Mouse (Mus musculus) c-Kit-positive CD71-negative TER-119-negative erythroid progenitor cells, embryonic 14.5 days (primary cell): ENCODE measurements around the gene Zc3hav1l.

Experiments used
- DNase-seq: peaks from one replicate; pipeline ENCODE4 v3.0.0-alpha.2; 2013; ENCODE audit warnings: low read depth

The Zc3hav1l gene

GRCm38 (mm10) chr6:38298761-38299401 is at the start of gene Zc3hav1l:
TSS of gene Zc3hav1l (minus strand) at chr6:38299259.
- DNase-seq = no peak

DNA sequence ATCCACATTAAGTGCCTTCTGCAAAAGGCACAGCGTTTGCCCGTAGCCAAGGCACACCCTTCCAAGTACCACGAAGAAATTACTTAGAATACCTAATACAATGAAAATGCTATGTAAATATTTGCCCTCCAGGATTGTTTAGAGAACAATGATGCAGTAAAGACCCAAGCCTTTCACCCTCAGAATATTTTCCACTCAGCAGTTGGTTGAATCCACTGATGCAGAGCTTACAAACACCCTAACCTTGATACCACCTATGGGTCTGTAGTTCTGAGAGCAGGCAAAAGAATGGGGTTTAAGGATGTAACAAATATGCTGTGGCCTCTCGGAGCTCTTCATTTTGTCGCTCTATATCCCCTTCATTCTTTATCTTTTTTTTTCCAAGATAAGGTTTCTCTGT is 48.8 kb upstream of the Zc3hav1l start:
- no peak for DNase-seq

GRCm38 (mm10) chr6:38345796-38346195 is 46.7 kb upstream of the Zc3hav1l start:
- peak; percentile 76 for DNase-seq

DNA sequence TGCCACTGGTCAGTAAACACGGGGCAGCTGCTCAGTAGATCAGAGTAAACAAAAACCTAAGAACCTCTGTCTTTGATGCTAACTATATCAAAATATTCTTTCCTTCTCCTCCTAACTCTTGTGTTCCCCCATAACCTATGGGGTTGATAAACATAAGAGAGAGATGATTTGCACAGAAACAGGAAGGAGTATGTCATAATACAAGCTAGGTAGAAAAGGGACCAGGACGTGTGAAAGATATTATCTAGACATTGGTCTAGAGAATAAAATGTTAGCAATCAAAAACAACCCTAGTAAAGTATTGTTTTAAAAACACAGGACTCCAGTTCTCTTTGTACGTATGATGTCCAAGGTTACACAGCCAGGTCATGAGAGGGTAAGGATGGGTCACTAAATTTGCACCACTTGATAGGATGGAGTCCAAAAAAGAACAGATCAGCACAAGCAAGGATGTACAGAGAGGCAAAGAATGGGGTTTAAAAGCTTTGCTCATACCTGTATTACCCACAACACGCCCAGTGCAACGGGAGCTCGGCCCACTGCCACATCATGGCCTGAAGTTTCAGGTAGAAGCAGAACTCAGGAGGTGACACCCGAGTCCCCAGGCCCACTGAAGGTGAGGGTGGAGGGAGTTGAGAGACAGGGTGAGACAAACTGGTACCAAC is 45.1 kb upstream of the Zc3hav1l start:
- no peak for DNase-seq

DNA sequence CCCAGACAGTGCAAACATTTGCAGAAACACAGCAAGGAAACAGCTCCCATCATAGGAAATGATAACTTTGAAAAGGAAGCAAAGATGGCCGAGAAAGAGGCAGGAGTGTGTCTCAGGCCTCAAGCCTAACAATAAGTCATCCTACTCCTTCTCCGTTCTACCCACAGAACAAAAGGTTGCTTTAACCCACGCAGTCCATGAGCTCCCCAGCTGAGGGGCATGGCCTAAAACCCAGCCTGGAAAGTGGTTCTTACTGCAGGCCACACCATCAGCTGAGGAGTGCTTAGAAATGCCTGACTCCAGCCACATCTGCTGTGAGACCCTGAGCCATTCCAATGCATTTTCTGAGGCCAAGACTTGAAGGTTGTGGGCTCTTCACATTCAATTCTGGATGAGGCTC is 44.5 kb upstream of the Zc3hav1l start:
- DNase-seq = no peak

- DNase-seq = no peak
Measured at GRCm38 (mm10) chr6:38342666-38342992, 43.6 kb upstream of the Zc3hav1l start.

- peak; percentile 41 for DNase-seq
Measured at GRCm38 (mm10) chr6:38341751-38342665, 42.9 kb upstream of the Zc3hav1l start.

DNA sequence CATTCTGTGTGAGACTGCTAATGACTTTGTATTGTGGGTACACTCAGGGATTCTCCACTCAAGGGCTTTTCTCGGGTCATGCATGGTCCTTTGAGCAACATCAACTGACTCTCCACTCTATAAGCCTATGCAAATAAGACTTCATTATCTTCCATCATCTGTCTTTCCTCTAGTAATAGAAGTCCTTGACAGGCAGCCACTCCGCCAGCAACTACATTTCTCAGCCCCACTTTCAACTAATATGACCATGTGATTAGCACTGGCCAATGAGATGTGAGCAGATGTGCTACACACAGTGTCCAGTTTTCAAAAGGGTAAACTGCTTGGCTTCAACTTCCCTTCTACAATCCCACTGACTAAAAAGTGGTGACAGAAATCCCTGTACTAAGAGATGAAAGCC is 40.0 kb upstream of the Zc3hav1l start:
- DNase-seq = no peak

- DNase-seq = no peak
Measured at GRCm38 (mm10) chr6:38337951-38338350, 38.9 kb upstream of the Zc3hav1l start.

DNA sequence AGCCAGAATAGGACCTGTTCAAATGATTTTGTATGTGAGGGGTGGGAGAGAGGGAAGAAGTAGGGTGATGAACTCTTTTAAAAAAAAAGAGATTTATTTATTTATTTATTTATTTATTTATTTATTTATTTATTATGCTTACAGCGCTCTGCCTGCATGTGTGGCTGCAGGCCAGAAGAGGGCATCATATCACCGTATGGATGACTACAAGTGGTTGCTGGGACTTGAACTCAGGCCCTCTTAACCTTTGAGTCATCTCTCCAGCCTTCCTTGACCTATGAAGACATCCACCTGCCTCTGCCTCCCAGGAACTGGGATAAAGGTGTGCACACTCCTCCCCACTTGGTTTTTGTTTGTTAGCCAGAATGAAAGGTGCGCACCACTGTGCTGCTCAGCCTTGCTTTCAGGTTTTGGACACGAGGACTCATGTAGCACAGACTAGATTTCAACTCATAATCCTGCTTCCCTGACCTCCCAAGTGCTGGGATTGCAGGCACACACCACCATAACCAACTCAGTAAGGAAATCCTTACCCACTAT is 38.2 kb upstream of the Zc3hav1l start:
- DNase-seq = no peak

DNA sequence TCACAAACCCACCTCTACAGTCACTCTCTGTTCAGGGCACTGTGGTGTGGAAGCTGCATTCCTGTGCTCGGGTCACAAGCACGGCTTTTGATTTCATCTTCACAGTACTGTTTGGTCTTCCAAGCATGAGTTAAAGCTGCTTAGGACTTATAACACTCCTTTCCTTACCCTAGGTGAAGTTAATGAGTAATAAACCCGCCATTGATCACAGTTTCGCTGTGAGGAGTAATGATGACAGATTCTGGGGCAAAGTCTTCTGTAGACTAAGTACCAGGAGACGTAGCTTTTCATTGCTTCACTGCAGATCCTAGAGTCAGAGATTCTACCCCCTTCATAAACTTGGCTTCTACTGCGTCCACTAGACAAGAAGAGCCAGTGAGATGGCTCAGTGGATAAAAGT is 36.2 kb upstream of the Zc3hav1l start:
- DNase-seq = no peak

DNA sequence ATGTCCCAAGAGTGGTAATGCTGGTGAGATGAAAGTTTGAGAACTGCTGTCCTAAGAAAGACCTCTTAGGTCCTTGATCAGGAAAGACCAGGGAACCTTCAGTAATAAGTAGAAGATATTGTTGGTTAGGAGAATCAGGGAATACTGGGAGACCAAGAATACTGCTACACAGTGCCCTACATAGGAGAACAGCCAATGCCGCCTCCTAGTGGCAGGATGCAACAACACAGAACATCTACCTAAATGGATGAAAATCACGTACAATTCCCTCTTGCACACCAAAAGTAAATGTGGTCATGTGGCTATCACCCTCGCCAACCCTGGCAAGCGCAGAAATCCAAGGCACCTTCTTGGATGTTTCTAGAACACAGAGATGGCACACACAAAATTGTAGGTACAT is 27.5 kb upstream of the Zc3hav1l start:
- no peak for DNase-seq

DNA sequence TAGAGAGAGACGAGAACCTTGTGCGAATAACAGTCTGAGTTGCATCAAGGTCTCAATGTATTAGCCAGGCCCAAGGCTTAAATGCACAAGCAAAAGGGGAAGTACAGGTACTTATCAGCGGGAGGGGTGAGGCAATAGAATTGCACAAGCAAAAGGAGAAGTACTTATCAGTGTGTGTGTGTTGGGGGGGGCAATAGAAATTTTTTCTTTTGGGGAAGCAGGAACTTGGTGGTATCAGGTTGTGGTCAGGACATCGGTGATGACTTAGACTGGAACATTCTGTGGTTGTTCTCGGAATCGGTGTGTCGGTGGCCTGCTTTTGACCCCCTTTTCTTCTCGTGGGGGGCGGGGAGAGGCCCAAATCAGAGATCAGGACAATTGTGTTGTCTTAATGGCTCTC is 21.6 kb upstream of the Zc3hav1l start:
- no peak for DNase-seq

GRCm38 (mm10) chr6:38316050-38316449 is 17.0 kb upstream of the Zc3hav1l start:
- DNase-seq = no peak

DNA sequence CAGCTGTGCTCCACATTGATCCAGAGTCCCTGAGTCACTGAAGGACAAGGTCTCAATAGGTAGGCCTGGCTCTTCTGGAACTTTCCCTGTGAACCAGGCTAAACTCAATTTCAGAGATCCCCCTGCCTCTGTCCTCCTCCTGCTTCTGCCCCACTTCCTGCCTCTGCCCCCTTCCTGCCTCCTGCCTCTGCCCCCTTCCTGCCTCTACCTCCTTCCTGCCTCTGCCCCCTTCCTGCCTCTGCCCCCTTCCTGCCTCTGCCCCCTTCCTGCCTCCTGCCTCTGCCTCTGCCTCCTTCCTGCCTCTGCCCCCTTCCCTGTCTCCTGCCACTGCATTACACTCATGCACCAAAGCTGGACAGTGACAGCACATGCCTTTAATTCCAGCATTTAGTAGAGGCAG is 10.7 kb upstream of the Zc3hav1l start:
- DNase-seq = no peak

DNA sequence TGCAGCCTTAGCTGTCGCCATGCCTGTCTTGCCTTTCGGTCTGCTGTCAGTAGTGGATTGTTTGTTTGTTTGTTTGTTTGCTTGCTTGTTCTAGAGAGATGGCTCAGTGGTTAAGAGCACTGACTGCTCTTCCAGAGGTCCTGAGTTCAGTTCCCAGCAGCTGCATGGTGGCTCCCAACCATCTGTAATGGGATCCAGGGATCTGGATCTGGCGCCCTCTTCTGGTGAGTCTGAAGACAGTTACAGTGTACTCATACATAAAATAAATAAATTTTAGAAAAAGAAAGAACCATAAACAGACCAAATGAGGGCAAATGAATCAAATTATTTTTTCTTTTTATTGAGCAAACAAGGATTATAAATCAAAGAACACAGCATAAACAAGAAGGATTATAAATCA is 5.9 kb upstream of the Zc3hav1l start:
- DNase-seq = no peak

DNA sequence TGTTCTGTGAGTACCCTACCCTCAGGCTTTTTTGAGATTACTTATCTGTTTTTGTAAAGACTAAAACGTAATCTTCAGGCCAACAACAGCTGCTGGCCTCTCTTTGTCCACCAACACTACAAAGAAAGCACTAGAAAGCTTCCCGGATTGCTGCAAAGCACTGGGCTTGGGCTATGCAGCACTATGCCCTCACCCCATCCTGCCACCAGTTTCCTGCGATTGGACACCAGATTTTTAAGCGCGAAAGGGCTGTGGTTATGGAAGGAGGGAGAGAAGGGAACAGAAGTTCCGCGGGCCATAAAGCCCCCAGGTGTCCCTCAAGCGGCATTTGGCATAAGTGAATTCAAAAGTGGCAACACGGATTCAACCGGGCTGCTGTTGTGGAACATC is 818 bp downstream of the Zc3hav1l start:
- no peak for DNase-seq

GRCm38 (mm10) chr6:38297580-38298245 is 1.3 kb downstream of the Zc3hav1l start:
- no peak for DNase-seq

GRCm38 (mm10) chr6:38293708-38294107 is 5.4 kb downstream of the Zc3hav1l start:
- no peak for DNase-seq

- DNase-seq = no peak
Measured at GRCm38 (mm10) chr6:38292871-38293646, 6.0 kb downstream of the Zc3hav1l start.

- DNase-seq = no peak
Measured at GRCm38 (mm10) chr6:38284422-38284821, 14.6 kb downstream of the Zc3hav1l start.
